Mouse (Mus musculus): ENCODE results near the gene Ncoa4. TPM values are rescaled to one million over a fixed set of nuclear protein-coding genes. Genes with fewer than 3 reads are reported as not detected.
A peak's percentile ranks its signal among the peaks of the same experiment; 100 is the strongest.

Gene Ncoa4
- polyA plus RNA-seq, 1 experiment from 2014 or later = 117 TPM

DNA sequence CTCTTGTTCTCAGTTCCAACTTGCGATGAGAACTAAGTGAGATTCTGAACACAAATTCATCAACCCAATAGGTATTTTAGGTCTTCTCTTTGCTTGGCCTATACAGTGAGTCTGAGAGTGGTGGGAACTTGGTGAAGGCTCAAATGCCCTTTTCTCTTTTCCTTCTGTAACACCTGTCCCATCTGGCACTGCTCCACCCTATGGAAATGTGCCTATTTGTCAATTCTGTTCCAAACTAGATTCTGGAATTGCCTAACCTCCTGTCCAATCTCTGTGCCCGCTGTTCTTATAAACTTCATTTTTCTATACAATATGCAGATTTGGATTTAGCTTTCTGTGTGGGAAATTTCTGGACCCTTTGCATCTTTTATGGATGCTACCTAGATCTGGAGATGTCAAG, 6.5 kb upstream of the Ncoa4 start:
- ATAC-seq (ENCODE audit: low read depth) = no peak
- Histone ChIP-seq H3K9me3 (ENCODE audit: control insufficient read depth, low read length) (no peaks in the 10 kb centered on the region), H3K4me2 (ENCODE audit: low read depth, low read length) (no peak overlapping the region), H3K9ac (replicated peaks; ENCODE audit: low read depth, low read length) (no peak overlapping the region), H3K4me3 (ENCODE audit: low read depth, low read length) (no peak overlapping the region), H3K4me1 (ENCODE audit: control insufficient read depth, insufficient read depth, low read length) (no peaks in the 10 kb centered on the region), H3K27me3 (ENCODE audit: control insufficient read depth, insufficient read depth, low read length) (no peaks in the 10 kb centered on the region), H3K36me3 (ENCODE audit: control insufficient read depth, insufficient read depth, low read length) (no peaks in the 10 kb centered on the region), H3K27ac (ENCODE audit: low read depth, low read length) (no peak overlapping the region)
- WGBS = 92% methylated on average over 2 of the region's 2 CpGs

DNA sequence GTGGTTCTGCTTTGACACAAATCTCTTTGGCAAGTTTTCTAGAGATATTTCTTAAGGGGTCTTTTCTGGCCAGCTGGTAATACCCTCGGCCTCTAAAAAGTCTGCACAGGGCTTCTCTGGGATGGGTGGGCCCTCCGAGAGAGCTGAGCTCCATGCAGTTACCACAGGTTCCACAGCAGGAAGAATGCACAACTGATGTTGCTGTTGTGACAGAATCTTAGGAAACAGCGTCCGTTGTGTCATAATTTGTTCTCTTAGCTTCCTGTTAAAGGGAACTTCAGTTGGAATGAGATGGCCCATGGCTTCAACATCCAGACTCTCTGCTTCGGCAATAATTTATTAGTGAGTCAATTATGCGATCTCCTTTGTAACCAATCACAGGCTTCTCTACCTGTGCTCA, 4.9 kb upstream of the Ncoa4 start:
- Histone ChIP-seq H3K4me3 (ENCODE audit: low read depth, low read length) (no peak overlapping the region), H3K9me3 (ENCODE audit: control insufficient read depth, low read length) (no peaks in the 10 kb centered on the region), H3K27ac (ENCODE audit: low read depth, low read length) (no peak overlapping the region), H3K4me2 (ENCODE audit: low read depth, low read length) (no peak overlapping the region), H3K27me3 (ENCODE audit: control insufficient read depth, insufficient read depth, low read length) (no peaks in the 10 kb centered on the region), H3K9ac (replicated peaks; ENCODE audit: low read depth, low read length) (no peak overlapping the region), H3K4me1 (ENCODE audit: control insufficient read depth, insufficient read depth, low read length) (peaks cover 5% of the 10 kb centered on the region; the same call in 1 of the 2 replicates), H3K36me3 (ENCODE audit: control insufficient read depth, insufficient read depth, low read length) (no peaks in the 10 kb centered on the region)
- 93% methylated on average over 6 of the region's 6 CpGs for WGBS
- no peak for ATAC-seq (ENCODE audit: low read depth)

DNA sequence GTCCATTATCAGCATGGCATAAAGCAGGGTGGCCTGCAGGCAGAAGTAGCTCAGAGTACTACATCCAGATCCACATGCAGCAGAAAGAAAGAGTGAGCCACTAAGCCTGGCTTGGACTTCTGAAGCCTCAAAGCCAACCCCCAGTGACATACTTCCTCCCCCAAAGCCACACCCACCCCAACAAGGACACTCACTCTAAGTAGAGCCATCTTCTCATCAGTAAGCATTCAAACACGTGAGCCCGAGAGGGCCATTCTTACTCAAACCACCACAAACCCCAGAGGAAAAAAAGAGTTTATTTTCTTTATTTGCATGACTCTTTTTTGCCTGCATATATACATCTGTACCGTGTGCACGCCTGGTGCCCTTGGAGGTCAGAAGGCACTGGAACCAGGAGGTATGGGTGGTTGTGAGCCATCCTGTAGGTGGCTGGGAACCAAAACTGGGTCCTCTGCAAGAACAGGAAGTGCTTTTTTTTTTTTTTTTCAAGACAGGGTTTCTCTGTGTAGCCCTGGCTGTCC, 455 bp upstream of the Ncoa4 start:
- Histone ChIP-seq H3K4me2 (ENCODE audit: low read depth, low read length) (peak overlapping the region; percentile 93), H3K36me3 (ENCODE audit: control insufficient read depth, insufficient read depth, low read length) (no peaks in the 10 kb centered on the region), H3K9ac (replicated peaks; ENCODE audit: low read depth, low read length) (peak overlapping the region; percentile 91), H3K4me3 (ENCODE audit: low read depth, low read length) (peak overlapping the region; percentile 89), H3K9me3 (ENCODE audit: control insufficient read depth, low read length) (no peaks in the 10 kb centered on the region), H3K27me3 (ENCODE audit: control insufficient read depth, insufficient read depth, low read length) (no peaks in the 10 kb centered on the region), H3K27ac (ENCODE audit: low read depth, low read length) (peak overlapping the region; percentile 85), H3K4me1 (ENCODE audit: control insufficient read depth, insufficient read depth, low read length) (peaks cover 15% of the 10 kb centered on the region)
- WGBS = 30% methylated on average over 4 of the region's 4 CpGs
- ATAC-seq (ENCODE audit: low read depth) = peak; percentile 15

DNA sequence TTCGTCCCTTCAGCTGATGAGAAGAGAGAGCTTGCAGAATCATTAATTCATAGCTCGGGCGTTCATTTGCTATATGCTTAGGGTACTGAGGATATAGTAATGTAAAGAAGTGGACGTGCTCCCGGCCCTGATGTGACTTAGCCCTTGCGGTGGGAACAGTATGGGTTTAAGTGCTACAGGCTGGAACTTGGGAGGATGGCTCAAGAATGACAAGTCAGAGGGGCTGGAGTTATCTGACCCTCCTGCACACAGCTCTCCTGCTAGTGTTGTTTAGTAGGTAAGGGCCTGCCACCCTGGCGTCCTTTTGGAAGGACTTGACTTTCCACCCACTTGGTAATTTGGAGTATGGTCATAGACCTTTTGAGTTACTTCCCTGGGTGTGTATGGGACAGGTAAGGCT, 898 bp downstream of the Ncoa4 start:
- Histone ChIP-seq H3K9ac (replicated peaks; ENCODE audit: low read depth, low read length) (peak overlapping the region; percentile 91), H3K4me2 (ENCODE audit: low read depth, low read length) (peak overlapping the region; percentile 93), H3K27me3 (ENCODE audit: control insufficient read depth, insufficient read depth, low read length) (no peaks in the 10 kb centered on the region), H3K27ac (ENCODE audit: low read depth, low read length) (no peak overlapping the region), H3K4me3 (ENCODE audit: low read depth, low read length) (peak overlapping the region; percentile 89), H3K4me1 (ENCODE audit: control insufficient read depth, insufficient read depth, low read length) (peaks cover 21% of the 10 kb centered on the region), H3K9me3 (ENCODE audit: control insufficient read depth, low read length) (no peaks in the 10 kb centered on the region), H3K36me3 (ENCODE audit: control insufficient read depth, insufficient read depth, low read length) (no peaks in the 10 kb centered on the region)
- 36% methylated on average over 7 of the region's 7 CpGs for WGBS
- no peak for ATAC-seq (ENCODE audit: low read depth)

DNA sequence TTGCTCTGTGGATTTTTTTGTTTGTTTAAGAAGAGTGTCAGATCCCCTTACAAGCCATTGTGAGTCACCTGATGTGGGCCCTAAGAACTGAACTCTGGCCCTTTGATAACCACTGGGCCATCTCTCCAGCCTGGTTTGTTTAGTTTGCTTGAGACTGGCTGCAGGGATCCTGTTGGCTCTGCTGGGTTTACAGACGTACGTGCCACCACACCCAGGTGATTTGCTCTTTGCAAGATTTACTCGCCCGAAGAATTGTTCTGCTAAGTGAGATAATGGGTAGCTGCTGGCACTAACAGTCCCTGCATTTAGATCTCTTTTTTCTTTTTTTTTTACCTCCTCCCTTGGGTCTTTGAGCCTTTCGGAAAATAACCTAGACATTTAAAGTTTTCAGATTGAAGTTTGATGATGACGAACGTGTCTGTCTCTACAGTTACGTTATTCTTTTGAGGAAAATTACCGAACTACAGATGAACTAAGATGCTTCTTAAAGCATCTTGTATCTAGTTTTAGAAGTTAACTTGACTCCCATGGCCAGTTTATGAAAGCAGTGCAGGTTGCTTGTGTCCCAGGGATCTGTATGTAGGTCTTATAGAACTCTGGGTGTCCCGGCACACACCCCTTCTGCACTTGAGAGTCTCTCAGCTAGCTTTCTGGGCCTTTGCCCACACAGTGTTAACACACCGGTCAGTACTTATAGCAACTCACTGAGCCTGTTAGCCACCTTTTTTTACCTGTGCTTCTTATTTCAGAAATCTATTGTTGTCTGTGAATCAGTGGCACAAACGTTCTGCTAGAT, 1.6 kb downstream of the Ncoa4 start:
- H3K4me1 ChIP-seq (ENCODE audit: control insufficient read depth, insufficient read depth, low read length) = peaks cover 23% of the 10 kb centered on the region

DNA sequence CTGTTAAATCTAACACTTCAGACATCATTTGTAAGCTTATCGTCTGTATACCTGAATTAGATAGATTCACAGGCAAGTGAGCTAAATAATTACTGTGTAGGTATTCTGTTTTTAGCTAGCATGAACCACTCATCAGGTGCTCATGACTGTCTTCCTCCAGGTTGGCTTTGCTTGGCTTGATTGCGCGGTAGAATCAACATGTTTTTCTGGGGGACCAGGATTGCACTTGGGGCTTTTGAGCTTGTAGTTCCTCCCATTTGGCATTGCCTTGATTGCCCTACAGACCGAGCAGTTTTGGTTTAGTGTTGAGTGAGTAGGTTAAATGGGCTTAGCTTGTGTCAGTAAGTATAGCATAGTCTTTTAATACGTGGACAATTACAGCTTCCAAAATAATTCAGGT, 2.6 kb downstream of the Ncoa4 start:
- no peak for ATAC-seq (ENCODE audit: low read depth)
- Histone ChIP-seq H3K9me3 (ENCODE audit: control insufficient read depth, low read length) (no peaks in the 10 kb centered on the region), H3K4me2 (ENCODE audit: low read depth, low read length) (no peak overlapping the region), H3K27me3 (ENCODE audit: control insufficient read depth, insufficient read depth, low read length) (no peaks in the 10 kb centered on the region), H3K4me1 (ENCODE audit: control insufficient read depth, insufficient read depth, low read length) (peaks cover 23% of the 10 kb centered on the region), H3K4me3 (ENCODE audit: low read depth, low read length) (no peak overlapping the region), H3K36me3 (ENCODE audit: control insufficient read depth, insufficient read depth, low read length) (no peaks in the 10 kb centered on the region), H3K27ac (ENCODE audit: low read depth, low read length) (no peak overlapping the region), H3K9ac (replicated peaks; ENCODE audit: low read depth, low read length) (no peak overlapping the region)
- WGBS = 90% methylated on average over 5 of the region's 5 CpGs

More for the DNA sequence above, 1.6 kb downstream of the Ncoa4 start:
- no peak for ATAC-seq (ENCODE audit: low read depth)
- no peak overlapping the region for H3K9ac ChIP-seq (replicated peaks; ENCODE audit: low read depth, low read length)
- H3K9me3 ChIP-seq (ENCODE audit: control insufficient read depth, low read length) = no peaks in the 10 kb centered on the region
- H3K27ac ChIP-seq (ENCODE audit: low read depth, low read length) = no peak overlapping the region
- H3K27me3 ChIP-seq (ENCODE audit: control insufficient read depth, insufficient read depth, low read length) = no peaks in the 10 kb centered on the region
- no peak overlapping the region for H3K4me2 ChIP-seq (ENCODE audit: low read depth, low read length)
- WGBS = 93% methylated on average over 12 of the region's 12 CpGs
- H3K36me3 ChIP-seq (ENCODE audit: control insufficient read depth, insufficient read depth, low read length) = no peaks in the 10 kb centered on the region
- H3K4me3 ChIP-seq (ENCODE audit: low read depth, low read length) = no peak overlapping the region

DNA sequence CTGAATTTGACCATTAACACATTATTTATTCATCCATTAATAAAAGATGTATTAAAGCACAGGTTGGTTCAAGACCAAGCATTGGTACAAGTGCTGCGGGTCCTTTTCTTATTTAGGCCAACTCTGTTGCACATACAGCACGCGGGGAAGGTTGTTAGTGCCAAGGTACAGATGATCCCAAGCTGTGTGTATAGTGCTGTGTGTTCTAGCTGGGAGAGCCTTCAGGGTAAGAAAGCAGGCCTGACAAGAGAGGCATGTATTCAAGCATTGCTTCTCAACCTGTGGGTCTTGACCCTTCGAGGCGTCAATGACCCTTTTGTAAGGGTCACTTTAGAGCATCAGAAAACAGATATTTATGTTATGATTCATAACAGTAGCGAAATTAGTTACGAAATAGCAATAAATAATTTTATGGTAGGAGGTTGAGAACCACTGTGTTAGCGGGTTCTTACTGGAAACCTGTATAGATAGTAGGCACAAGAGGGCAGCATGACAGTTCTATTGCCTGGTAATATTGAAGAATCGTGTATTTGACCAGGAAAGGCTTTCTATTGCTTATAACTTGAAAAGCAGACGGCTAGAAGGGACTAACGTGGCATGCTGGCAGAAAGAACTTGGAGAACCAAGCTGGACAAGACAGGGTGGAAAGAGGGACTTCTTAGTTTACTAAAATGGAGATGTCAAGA, 3.7 kb downstream of the Ncoa4 start:
- WGBS = 93% methylated on average over 11 of the region's 11 CpGs
- H3K36me3 ChIP-seq (ENCODE audit: control insufficient read depth, insufficient read depth, low read length) = no peaks in the 10 kb centered on the region
- H3K27me3 ChIP-seq (ENCODE audit: control insufficient read depth, insufficient read depth, low read length) = no peaks in the 10 kb centered on the region
- no peaks in the 10 kb centered on the region for H3K9me3 ChIP-seq (ENCODE audit: control insufficient read depth, low read length)
- no peak overlapping the region for H3K27ac ChIP-seq (ENCODE audit: low read depth, low read length)
- no peak for ATAC-seq (ENCODE audit: low read depth)
- no peak overlapping the region for H3K9ac ChIP-seq (replicated peaks; ENCODE audit: low read depth, low read length)
- peaks cover 23% of the 10 kb centered on the region for H3K4me1 ChIP-seq (ENCODE audit: control insufficient read depth, insufficient read depth, low read length)
- H3K4me2 ChIP-seq (ENCODE audit: low read depth, low read length) = no peak overlapping the region
- H3K4me3 ChIP-seq (ENCODE audit: low read depth, low read length) = no peak overlapping the region

DNA sequence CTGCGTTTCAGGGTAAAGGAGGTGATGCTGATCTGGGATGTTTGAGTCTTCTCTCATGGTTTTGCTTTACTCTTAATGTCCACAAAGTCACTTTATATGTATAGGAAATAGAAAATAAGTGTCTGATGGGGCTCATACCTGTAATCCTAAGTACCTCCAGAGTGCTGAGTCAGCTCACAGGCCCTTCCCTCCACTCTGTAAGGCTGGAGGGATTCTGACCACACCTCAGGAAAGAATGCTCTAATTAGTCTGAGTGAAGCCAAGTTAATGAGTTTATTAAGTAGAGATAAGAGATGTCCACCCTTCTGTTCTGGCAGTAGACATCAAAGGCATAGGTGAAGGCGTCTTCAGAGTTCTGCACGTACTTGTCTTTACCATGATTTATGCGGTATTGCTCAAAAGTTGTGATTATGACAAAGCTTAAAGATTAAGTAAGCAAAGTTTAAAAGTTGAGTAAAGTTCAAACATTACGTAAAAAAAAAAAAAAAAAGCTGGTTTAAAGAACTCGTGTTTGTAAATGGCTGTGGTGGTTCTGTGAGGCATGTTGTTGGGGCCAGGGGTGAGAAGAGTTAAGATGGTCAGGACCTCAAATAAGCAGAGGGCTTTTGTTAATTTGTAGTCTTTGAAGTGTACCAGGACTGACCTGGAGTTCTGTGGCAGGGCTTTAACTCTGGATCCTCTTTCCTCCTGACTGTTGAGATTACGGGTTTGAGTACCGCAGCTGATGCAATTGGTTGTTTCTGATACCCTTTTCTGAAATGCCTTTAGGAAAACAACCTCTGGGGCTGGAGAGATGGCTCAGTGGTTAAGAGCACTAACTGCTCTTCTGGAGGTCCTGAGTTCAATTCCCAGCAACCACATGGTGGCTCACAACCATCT, 4.7 kb downstream of the Ncoa4 start:
- Histone ChIP-seq H3K27ac (ENCODE audit: low read depth, low read length) (no peak overlapping the region), H3K36me3 (ENCODE audit: control insufficient read depth, insufficient read depth, low read length) (no peaks in the 10 kb centered on the region), H3K9ac (replicated peaks; ENCODE audit: low read depth, low read length) (no peak overlapping the region), H3K4me3 (ENCODE audit: low read depth, low read length) (no peak overlapping the region), H3K27me3 (ENCODE audit: control insufficient read depth, insufficient read depth, low read length) (no peaks in the 10 kb centered on the region), H3K4me2 (ENCODE audit: low read depth, low read length) (no peak overlapping the region), H3K9me3 (ENCODE audit: control insufficient read depth, low read length) (no peaks in the 10 kb centered on the region), H3K4me1 (ENCODE audit: control insufficient read depth, insufficient read depth, low read length) (peaks cover 18% of the 10 kb centered on the region)
- 82% methylated on average over 8 of the region's 8 CpGs for WGBS
- ATAC-seq (ENCODE audit: low read depth) = no peak
